Mouse (Mus musculus): ENCODE measurements around the gene Wdr3. TPM values are rescaled to one million over a fixed set of nuclear protein-coding genes. Genes with fewer than 3 reads are reported as not detected.
A peak's percentile ranks its signal among the peaks of the same experiment; 100 is the strongest.

The Wdr3 gene
- 41.2 and 64.6 TPM in 2 replicates for polyA plus RNA-seq (2016; fragmentation: Nextera tagmentation; extraction: Ambion mirVana)

DNA sequence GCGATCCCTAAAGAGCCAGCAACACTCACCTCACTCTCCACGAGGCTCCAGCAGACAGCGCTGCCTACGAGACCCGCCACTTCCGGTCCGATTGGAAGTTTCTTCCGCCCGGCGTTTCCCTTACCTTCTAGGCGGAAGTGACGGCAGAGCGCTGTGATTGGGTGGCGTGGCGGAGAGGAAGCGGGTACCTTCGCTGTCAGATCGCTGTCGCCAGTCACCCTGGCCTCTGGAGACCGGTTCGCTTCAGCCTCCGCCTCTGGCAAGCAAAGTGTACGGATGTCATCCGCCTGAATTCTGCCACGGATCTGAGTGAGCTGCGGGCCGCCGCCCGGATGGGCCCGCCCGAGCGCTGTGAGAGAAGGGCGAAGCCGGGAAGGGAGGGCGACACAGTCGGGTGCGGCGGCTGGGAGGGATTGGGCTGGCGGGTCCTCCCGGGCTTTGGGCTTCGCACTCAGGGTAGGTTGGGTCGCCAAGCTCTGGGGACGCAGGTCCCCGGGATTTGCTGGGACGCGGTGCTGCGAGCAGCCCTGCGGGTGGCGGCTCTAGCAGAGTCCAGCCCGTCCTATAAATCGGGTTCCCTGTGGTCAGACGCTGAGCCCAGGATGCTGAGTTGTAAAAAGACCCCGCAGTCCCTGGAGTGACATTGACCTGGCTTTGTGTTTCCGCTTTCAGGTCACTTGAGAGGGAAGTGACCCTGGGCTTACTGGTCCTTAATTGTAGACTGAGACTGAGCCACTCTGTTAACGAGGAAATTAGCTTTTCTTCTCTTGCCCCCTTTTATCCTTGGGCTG lies at the start of gene Wdr3, which contains the start of gene Gdap2:
Wdr3 (minus strand) TSS at position 93 of the 791 bp plus-strand sequence.
Gdap2 (plus strand) TSS at position 67 of the 791 bp plus-strand sequence.
- H3K36me3 ChIP-seq: peaks cover 34% of the 10 kb centered on the region
- WGBS: under 1% methylated on average over 55 of the region's 55 CpGs
- H3K27ac ChIP-seq: peak within 1 kb of the TSS; percentile 88
- peak; percentile 92 for DNase-seq (ENCODE audit: low spot score)
- H3K4me1 ChIP-seq (replicated peaks): peaks cover 15% of the 10 kb centered on the region
- no peaks in the 10 kb centered on the region for H3K9me3 ChIP-seq
- H3K4me3 ChIP-seq: peak within 1 kb of the TSS; percentile 81
- H3K27me3 ChIP-seq (ENCODE audit: insufficient read depth, poor library complexity, severe bottlenecking): no peaks in the 10 kb centered on the region

DNA sequence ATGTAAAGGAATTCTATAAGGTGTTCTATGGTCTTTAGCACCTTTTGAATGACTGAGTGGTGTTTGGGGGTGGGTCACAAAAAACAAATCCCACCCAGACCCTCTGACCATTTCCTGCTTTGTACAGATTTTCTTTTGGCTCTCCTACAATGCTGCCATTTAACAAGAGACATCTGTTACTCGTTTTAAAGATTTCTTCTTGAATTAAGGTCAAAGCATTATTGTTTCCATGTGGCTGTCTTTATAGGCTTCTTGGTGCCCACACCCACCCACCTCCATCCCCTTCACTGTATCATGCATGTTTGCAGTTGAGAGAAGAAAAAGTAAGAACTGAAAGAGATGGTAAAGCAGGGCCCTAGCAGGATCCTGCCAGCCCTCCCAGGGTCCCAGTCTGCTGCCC lies 44.8 kb upstream of the Wdr3 start:
- Histone ChIP-seq H3K27me3 (ENCODE audit: insufficient read depth, poor library complexity, severe bottlenecking) (no peaks in the 10 kb centered on the region), H3K4me3 (no peak overlapping the region), H3K4me1 (replicated peaks) (no peaks in the 10 kb centered on the region), H3K27ac (no peak overlapping the region), H3K9me3 (no peaks in the 10 kb centered on the region), H3K36me3 (peaks cover 47% of the 10 kb centered on the region)
- WGBS: 66% methylated on average over 1 of the region's 1 CpGs
- DNase-seq (ENCODE audit: low spot score): no peak

- no peak for DNase-seq (ENCODE audit: low spot score)
- whole genome bisulfite sequencing: 95% methylated on average over 7 of the region's 7 CpGs
- H3K9me3 ChIP-seq: no peaks in the 10 kb centered on the region
- H3K36me3 ChIP-seq: peaks cover 68% of the 10 kb centered on the region
- no peak overlapping the region for H3K4me3 ChIP-seq
- H3K4me1 ChIP-seq (replicated peaks): no peaks in the 10 kb centered on the region
- no peaks in the 10 kb centered on the region for H3K27me3 ChIP-seq (ENCODE audit: insufficient read depth, poor library complexity, severe bottlenecking)
- no peak overlapping the region for H3K27ac ChIP-seq
These were observed 39.3 kb upstream of the Wdr3 start for GRCm38 (mm10) chr3:100201554-100201953.

DNA sequence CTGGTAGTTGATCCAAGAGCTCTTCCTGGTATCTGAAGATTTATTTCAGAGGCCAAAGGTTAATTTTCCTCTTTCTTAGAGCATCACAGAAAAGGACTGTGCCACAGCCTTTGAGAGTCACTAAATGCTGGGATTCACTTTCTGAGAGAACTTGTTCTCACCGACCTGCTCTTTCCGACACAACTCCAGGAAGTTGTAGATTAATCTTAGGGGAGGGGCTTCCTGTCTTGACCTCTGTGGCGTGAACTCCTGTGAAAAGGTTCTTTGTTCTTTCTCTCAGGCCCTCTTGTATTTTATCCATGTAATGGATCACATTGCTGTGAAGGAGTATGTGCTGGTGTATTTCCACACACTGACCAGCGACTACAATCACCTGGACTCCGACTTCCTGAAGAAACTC lies 32.0 kb upstream of the Wdr3 start:
- WGBS: 67% methylated on average over 5 of the region's 5 CpGs

GRCm38 (mm10) chr3:100189861-100190260 lies 27.7 kb upstream of the Wdr3 start:
- Histone ChIP-seq H3K27ac (no peak overlapping the region), H3K36me3 (peaks cover 45% of the 10 kb centered on the region), H3K4me1 (replicated peaks) (no peaks in the 10 kb centered on the region), H3K4me3 (no peak overlapping the region), H3K9me3 (no peaks in the 10 kb centered on the region), H3K27me3 (ENCODE audit: insufficient read depth, poor library complexity, severe bottlenecking) (no peaks in the 10 kb centered on the region)
- no peak for DNase-seq (ENCODE audit: low spot score)
- 87% methylated on average over 11 of the region's 11 CpGs for WGBS

More for the DNA sequence above, 32.0 kb upstream of the Wdr3 start:
- no peak for DNase-seq (ENCODE audit: low spot score)
- Histone ChIP-seq H3K4me3 (no peak overlapping the region), H3K27me3 (ENCODE audit: insufficient read depth, poor library complexity, severe bottlenecking) (no peaks in the 10 kb centered on the region), H3K27ac (no peak overlapping the region), H3K36me3 (peaks cover 48% of the 10 kb centered on the region), H3K9me3 (no peaks in the 10 kb centered on the region), H3K4me1 (replicated peaks) (no peaks in the 10 kb centered on the region)

DNA sequence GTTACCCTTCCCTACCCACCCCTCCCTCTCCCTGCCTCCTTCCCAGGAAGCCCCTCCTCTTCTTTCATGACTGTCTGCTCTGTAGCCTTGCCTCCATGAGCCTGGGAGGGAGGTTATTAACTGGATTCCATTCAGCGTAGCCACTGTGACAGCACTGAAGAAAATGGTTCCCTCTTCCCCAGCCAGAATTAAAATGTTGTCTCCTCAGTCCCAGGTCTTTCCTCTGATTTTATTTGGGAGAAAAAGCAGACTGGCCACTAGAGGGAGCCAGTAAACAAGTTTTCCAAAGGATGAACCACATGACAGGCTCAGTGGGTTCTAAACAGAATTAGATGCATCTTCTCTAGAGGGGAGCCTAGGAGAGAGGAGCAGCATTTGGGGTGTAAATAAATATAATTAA lies 27.2 kb upstream of the Wdr3 start:
- Histone ChIP-seq H3K36me3 (peaks cover 44% of the 10 kb centered on the region), H3K27me3 (ENCODE audit: insufficient read depth, poor library complexity, severe bottlenecking) (no peaks in the 10 kb centered on the region), H3K4me1 (replicated peaks) (no peaks in the 10 kb centered on the region), H3K4me3 (no peak overlapping the region), H3K27ac (no peak overlapping the region), H3K9me3 (no peaks in the 10 kb centered on the region)
- peak; percentile 41 for DNase-seq (ENCODE audit: low spot score)
- WGBS: 55% methylated on average over 1 of the region's 1 CpGs

DNA sequence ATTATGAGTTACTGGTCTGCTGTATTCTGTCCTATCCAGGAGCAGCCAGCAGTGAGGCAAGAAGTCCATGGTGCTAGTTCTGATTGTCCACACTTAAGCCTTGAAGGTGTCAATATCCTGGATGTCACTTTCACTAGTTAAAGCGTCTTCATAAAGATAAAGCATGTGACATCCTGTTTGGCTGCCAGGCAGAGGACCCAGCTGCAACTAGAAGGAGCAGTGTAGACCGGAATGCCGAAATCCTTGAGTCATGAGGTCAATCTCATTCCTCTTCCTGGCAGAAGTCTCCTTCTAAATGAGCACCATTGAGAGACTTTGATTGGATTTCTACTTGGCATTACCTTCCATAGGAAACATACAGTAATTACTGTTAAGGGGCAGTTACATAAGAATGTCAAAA lies 18.3 kb upstream of the Wdr3 start:
- H3K36me3 ChIP-seq: peaks cover 72% of the 10 kb centered on the region
- 86% methylated on average over 3 of the region's 3 CpGs for WGBS
- H3K27me3 ChIP-seq (ENCODE audit: insufficient read depth, poor library complexity, severe bottlenecking): no peaks in the 10 kb centered on the region

DNA sequence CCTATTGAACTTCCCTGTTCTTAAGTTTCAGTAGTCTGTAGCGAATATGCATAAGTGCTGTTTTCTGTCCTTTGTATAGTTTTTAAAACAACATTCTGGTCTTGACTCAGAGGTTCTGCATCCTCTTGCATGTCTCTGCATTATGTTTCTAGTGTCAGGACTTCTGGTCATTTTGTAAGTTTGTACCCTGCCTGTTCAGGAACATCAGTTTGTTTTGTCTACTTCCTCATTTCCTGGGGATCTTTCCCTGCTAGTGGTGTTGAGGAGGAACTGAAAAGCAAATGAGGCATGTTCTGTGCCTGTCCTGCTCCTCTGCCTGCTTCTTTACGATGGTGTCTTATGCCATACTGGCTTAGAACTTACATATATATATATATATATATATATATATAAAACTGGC lies 13.8 kb upstream of the Wdr3 start:
- Histone ChIP-seq H3K4me3 (no peak overlapping the region), H3K9me3 (no peaks in the 10 kb centered on the region), H3K36me3 (peaks cover 84% of the 10 kb centered on the region), H3K4me1 (replicated peaks) (no peaks in the 10 kb centered on the region), H3K27ac (no peak overlapping the region), H3K27me3 (ENCODE audit: insufficient read depth, poor library complexity, severe bottlenecking) (no peaks in the 10 kb centered on the region)
- 82% methylated on average over 2 of the region's 2 CpGs for WGBS
- no peak for DNase-seq (ENCODE audit: low spot score)

More for the DNA sequence above, 18.3 kb upstream of the Wdr3 start:
- no peaks in the 10 kb centered on the region for H3K9me3 ChIP-seq
- H3K4me3 ChIP-seq: no peak overlapping the region
- H3K27ac ChIP-seq: no peak overlapping the region
- no peaks in the 10 kb centered on the region for H3K4me1 ChIP-seq (replicated peaks)
- no peak for DNase-seq (ENCODE audit: low spot score)

DNA sequence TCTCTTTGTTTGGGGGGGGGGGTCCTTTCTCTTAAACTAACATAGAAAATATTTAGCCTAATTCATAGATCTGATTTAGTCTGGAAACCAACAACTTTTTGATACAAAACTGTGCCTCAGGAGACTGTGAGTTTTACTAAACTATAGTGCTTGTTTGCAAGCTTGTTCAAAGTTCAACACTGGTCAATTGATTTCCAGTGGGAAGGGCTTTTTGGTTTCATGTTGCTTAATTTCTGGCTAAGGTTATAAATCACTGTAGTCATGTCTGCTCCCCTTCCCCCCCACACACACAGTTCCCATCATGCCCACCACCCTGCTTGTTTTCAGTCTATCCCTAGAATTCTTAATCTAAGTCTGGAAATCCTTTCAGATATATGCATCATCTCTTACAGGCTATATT lies 2.8 kb upstream of the Wdr3 start:
- Histone ChIP-seq H3K36me3 (peaks cover 12% of the 10 kb centered on the region), H3K27me3 (ENCODE audit: insufficient read depth, poor library complexity, severe bottlenecking) (no peaks in the 10 kb centered on the region), H3K4me1 (replicated peaks) (peaks cover 15% of the 10 kb centered on the region)

DNA sequence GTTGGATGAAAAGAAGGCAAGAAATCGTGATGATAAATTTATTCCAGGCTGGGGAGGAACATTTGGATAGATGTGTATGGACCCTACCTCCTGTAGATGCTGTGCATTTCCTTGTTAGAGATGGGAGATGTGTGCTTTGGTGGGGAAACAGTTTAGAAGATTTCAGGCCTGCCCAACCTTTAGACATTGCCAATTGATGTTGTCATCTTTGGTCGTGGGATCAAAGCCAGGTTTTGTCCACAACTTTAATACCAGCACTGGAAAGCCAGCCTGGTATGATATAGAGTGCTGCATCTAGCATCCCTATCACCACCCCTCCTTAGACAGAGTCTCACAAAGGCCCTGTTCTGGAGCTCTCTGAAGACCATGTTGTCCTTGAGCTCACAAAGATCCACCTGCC lies 1.3 kb upstream of the Wdr3 start:
- no peak for DNase-seq (ENCODE audit: low spot score)
- Histone ChIP-seq H3K27me3 (ENCODE audit: insufficient read depth, poor library complexity, severe bottlenecking) (no peaks in the 10 kb centered on the region), H3K27ac (no peak overlapping the region), H3K36me3 (peaks cover 23% of the 10 kb centered on the region), H3K9me3 (no peaks in the 10 kb centered on the region), H3K4me1 (replicated peaks) (peaks cover 15% of the 10 kb centered on the region), H3K4me3 (no peak overlapping the region)
- WGBS: 82% methylated on average over 2 of the region's 2 CpGs

More for the DNA sequence above, 2.8 kb upstream of the Wdr3 start:
- Histone ChIP-seq H3K27ac (no peak overlapping the region), H3K4me3 (no peak overlapping the region), H3K9me3 (no peaks in the 10 kb centered on the region)
- no peak for DNase-seq (ENCODE audit: low spot score)

DNA sequence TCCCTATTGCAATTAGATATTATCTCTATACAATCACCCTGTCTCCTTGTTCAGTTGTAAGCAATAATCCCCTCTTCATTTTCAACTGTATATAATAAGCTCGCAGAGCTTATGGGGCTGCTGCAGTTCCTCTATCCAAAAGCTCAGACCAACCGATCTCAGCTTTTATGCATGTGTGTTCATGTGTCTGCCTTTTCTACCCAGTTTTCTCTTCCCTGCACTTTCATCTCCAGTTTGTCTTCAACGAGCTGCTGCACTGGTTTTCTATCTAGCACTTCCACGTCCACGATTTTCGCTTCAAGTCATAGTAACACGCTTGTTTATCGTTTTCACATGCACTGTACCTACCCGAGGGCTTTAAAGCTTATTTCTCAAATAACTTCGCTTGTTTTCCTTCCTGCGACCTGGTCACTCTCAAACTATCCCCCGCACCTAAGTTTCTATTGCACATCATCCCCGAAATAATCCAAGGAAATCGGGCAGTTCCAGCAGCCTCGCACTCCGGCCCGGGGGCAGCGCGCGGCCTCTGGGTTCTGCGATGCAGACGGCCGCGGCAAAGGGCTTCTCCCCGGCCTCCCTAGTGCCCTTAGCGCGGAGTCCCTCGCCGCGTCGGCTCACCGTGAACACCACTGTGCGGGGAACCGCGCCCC lies 417 bp downstream of the Wdr3 start:
- peak overlapping the region; percentile 88 for H3K27ac ChIP-seq
- peaks cover 41% of the 10 kb centered on the region for H3K36me3 ChIP-seq
- no peaks in the 10 kb centered on the region for H3K27me3 ChIP-seq (ENCODE audit: insufficient read depth, poor library complexity, severe bottlenecking)
- peak overlapping the region; percentile 81 for H3K4me3 ChIP-seq
- no peak for DNase-seq (ENCODE audit: low spot score)
- WGBS: 2% methylated on average over 35 of the region's 35 CpGs
- H3K4me1 ChIP-seq (replicated peaks): peaks cover 15% of the 10 kb centered on the region
- no peaks in the 10 kb centered on the region for H3K9me3 ChIP-seq

GRCm38 (mm10) chr3:100160682-100161445 lies 1.3 kb downstream of the Wdr3 start:
- Histone ChIP-seq H3K4me3 (peak overlapping the region; percentile 81), H3K36me3 (peaks cover 48% of the 10 kb centered on the region), H3K27ac (no peak overlapping the region), H3K27me3 (ENCODE audit: insufficient read depth, poor library complexity, severe bottlenecking) (no peaks in the 10 kb centered on the region), H3K9me3 (no peaks in the 10 kb centered on the region), H3K4me1 (replicated peaks) (peaks cover 15% of the 10 kb centered on the region)
- DNase-seq (ENCODE audit: low spot score): no peak
- 86% methylated on average over 15 of the region's 15 CpGs for WGBS

- 85% methylated on average over 1 of the region's 1 CpGs for WGBS
- DNase-seq (ENCODE audit: low spot score): no peak
These were observed 39.8 kb downstream of the Wdr3 start for GRCm38 (mm10) chr3:100122445-100122844.

More at GRCm38 (mm10) chr3:100122445-100122844, 39.8 kb downstream of the Wdr3 start:
- H3K9me3 ChIP-seq: no peaks in the 10 kb centered on the region
- H3K4me1 ChIP-seq (replicated peaks): no peaks in the 10 kb centered on the region
- H3K4me3 ChIP-seq: no peak overlapping the region
- no peaks in the 10 kb centered on the region for H3K36me3 ChIP-seq
- no peak overlapping the region for H3K27ac ChIP-seq
- no peaks in the 10 kb centered on the region for H3K27me3 ChIP-seq (ENCODE audit: insufficient read depth, poor library complexity, severe bottlenecking)
